Mouse (Mus musculus): ENCODE data around the gene Pus3. TPM values are rescaled to one million over a fixed set of nuclear protein-coding genes. Genes with fewer than 3 reads are reported as not detected.
"Not testable (repeated sequence)": the region's sequence is repeated elsewhere in the genome, so short reads cannot be mapped to it uniquely, and the experiment has no call there.

The Pus3 gene
- polyA plus RNA-seq, 1 experiment: 3.1 TPM

DNA sequence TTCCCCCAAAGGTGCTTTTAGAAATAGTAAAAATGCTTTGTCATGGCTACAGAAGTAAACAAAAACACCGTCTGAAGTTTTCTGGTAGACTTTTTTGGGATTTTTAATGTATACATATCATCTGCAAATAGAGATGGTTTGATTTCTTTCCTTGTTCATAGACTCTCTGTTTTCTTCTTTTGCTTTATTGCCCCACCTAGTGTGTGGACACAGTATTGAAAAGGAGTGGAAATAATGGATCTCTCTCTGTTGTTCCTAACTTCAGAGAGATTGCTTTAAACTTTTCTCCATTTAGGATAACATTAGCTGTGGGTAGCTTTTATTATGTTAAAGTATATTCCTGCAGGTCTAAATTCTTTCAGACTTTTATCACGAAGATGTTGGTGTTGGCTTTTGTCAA is 55.6 kb downstream of the Pus3 start:
- Histone ChIP-seq H3ac (ENCODE audit: control insufficient read depth, insufficient read length, low read depth) (no peak overlapping the region), H3K79me3 (ENCODE audit: low read depth) (no peaks in the 10 kb centered on the region), H3K4me3 (ENCODE audit: insufficient read depth, poor library complexity, severe bottlenecking) (no peak overlapping the region), H3K36me3 (ENCODE audit: control insufficient read depth, insufficient read depth) (no peaks in the 10 kb centered on the region), H3K27me3 (ENCODE audit: control insufficient read depth, insufficient read depth, insufficient read length) (peaks cover 4% of the 10 kb centered on the region), H3K79me2 (ENCODE audit: control insufficient read depth, insufficient read depth) (no peaks in the 10 kb centered on the region)
- TF ChIP-seq FOSL1 (IDR thresholded peaks at IDR 0.05; ENCODE audit: insufficient read depth, low read length, poor library complexity, severe bottlenecking) (no peak), USF1 (IDR thresholded peaks at IDR 0.05; ENCODE audit: low read depth) (no peak), CTCF (IDR thresholded peaks at IDR 0.05; ENCODE audit: control insufficient read depth, insufficient read depth, insufficient read length) (no peak), MAX (IDR thresholded peaks at IDR 0.05) (no peak)

GRCm38 (mm10) chr9:35616784-35617183 is 58.4 kb downstream of the Pus3 start:
- not testable (repeated sequence) for H3K36me3 ChIP-seq (ENCODE audit: control insufficient read depth, insufficient read depth); H3K4me3 ChIP-seq (ENCODE audit: insufficient read depth, poor library complexity, severe bottlenecking); H3K79me2 ChIP-seq (ENCODE audit: control insufficient read depth, insufficient read depth); H3K27me3 ChIP-seq (ENCODE audit: control insufficient read depth, insufficient read depth, insufficient read length); H3ac ChIP-seq (ENCODE audit: control insufficient read depth, insufficient read length, low read depth); H3K79me3 ChIP-seq (ENCODE audit: low read depth)

Other genes starting within 250 kb of the Pus3 start
- gene Cdon, start 137.5 kb upstream of the Pus3 start, polyA plus RNA-seq (2012; fragmentation: generic; extraction: Trizol): 39.9 TPM
- gene Gm1113, start 40.3 kb upstream of the Pus3 start, polyA plus RNA-seq (2012; fragmentation: generic; extraction: Trizol): 0.02 TPM
- under 0.01 TPM for gene Ddx25, start 67 bp upstream of the Pus3 start, polyA plus RNA-seq (2012; fragmentation: generic; extraction: Trizol)
- gene Pate2, start 11.7 kb downstream of the Pus3 start, polyA plus RNA-seq (2012; fragmentation: generic; extraction: Trizol): 0.34 TPM
- 5.8 TPM for gene Hyls1, start 11.8 kb downstream of the Pus3 start, polyA plus RNA-seq (2012; fragmentation: generic; extraction: Trizol)
- not detected for gene Pate4, start 53.3 kb downstream of the Pus3 start, polyA plus RNA-seq (2012; fragmentation: generic; extraction: Trizol)
- gene Pate3, start 89.6 kb downstream of the Pus3 start, polyA plus RNA-seq (2012; fragmentation: generic; extraction: Trizol): not detected
- gene Pate1, start 128.8 kb downstream of the Pus3 start, polyA plus RNA-seq (2012; fragmentation: generic; extraction: Trizol): 0.11 TPM
- gene Gm17677, start 182.5 kb downstream of the Pus3 start, polyA plus RNA-seq (2012; fragmentation: generic; extraction: Trizol): not detected
- gene Gm17727, start 219.5 kb downstream of the Pus3 start, polyA plus RNA-seq (2012; fragmentation: generic; extraction: Trizol): not detected
- not detected for gene Gm27235, start 231.5 kb downstream of the Pus3 start, polyA plus RNA-seq (2012; fragmentation: generic; extraction: Trizol)
- not detected for gene D730048I06Rik, start 231.5 kb downstream of the Pus3 start, polyA plus RNA-seq (2012; fragmentation: generic; extraction: Trizol)

All from C2C12 (cell line).